Mouse (Mus musculus) forebrain, embryonic 11.5 days (tissue): ENCODE measurements around the gene Rph3al. TPM values are rescaled to one million over a fixed set of nuclear protein-coding genes. Genes with fewer than 3 reads are reported as not detected.

Experiments
- ATAC-seq: fragments of 200-750 bp; cut with Nextera tagmentation; replicated peaks from 2 replicates; pipeline ENCODE4 v1.8.0; 2017; ENCODE audit warnings: moderate TSS enrichment; ENCODE audit not compliant: low FRiP score
- DNase-seq: peaks from one replicate; pipeline ENCODE4 v3.0.0-alpha.2; 2017; ENCODE audit warnings: low spot score
- H3K27ac ChIP-seq: fragments of 300-500 bp; sonication (generic); 2 replicates; pipeline ENCODE4 v1.5.1; 2014; ENCODE audit warnings: low read depth, low read length
- H3K27me3 ChIP-seq: fragments of 300-500 bp; sonication (generic); 2 replicates; pipeline ENCODE4 v1.6.1; 2014; ENCODE audit warnings: mild to moderate bottlenecking, low read length, mixed read lengths; ENCODE audit not compliant: control insufficient read depth, insufficient read depth
- H3K36me3 ChIP-seq: fragments of 300-500 bp; sonication (generic); 2 replicates; pipeline ENCODE4 v1.6.1; 2014; ENCODE audit warnings: mild to moderate bottlenecking, low read length, moderate library complexity, mixed read lengths; ENCODE audit not compliant: control insufficient read depth, insufficient read depth
- H3K4me1 ChIP-seq: fragments of 300-500 bp; sonication (generic); replicated peaks from 2 replicates; pipeline ENCODE4 v1.6.1; 2014; ENCODE audit warnings: low read length, mixed read lengths; ENCODE audit not compliant: control insufficient read depth, insufficient read depth
- H3K4me2 ChIP-seq: fragments of 300-500 bp; sonication (generic); 2 replicates; pipeline ENCODE4 v1.6.1; 2014; ENCODE audit warnings: low read depth, mild to moderate bottlenecking, low read length, moderate library complexity, mixed read lengths; ENCODE audit not compliant: severe bottlenecking
- H3K4me3 ChIP-seq: fragments of 300-500 bp; sonication (generic); 2 replicates; pipeline ENCODE4 v1.5.1; 2014; ENCODE audit warnings: low read depth, low read length
- H3K9ac ChIP-seq: fragments of 300-500 bp; sonication (generic); 2 replicates; pipeline ENCODE4 v1.6.1; 2014; ENCODE audit warnings: low read length
- H3K9me3 ChIP-seq: fragments of 300-500 bp; sonication (generic); 2 replicates; pipeline ENCODE4 v1.6.1; 2016; ENCODE audit warnings: low read length, mixed read lengths; ENCODE audit not compliant: control insufficient read depth
- WGBS: fragments of 180-500 bp; shearing (Covaris S2); extraction: QIAGEN DNeasy Blood & Tissue Kit; methylation state at CpG from one replicate; pipeline ENCODE4 v1.1.7; 2014; 5-methylcytosine and 5-hydroxymethylcytosine counted together
- polyA plus RNA-seq: library from polyadenylated mRNA; unstranded; fragments of >200 nt; fragmentation: Nextera tagmentation; extraction: Ambion mirVana; gene quantifications from 2 replicates; pipeline ENCODE4 v1.2.1, GENCODE M21; 2014

The Rph3al gene
- polyA plus RNA-seq, 1 experiment from 2014 or later, result 2.5 TPM

DNA sequence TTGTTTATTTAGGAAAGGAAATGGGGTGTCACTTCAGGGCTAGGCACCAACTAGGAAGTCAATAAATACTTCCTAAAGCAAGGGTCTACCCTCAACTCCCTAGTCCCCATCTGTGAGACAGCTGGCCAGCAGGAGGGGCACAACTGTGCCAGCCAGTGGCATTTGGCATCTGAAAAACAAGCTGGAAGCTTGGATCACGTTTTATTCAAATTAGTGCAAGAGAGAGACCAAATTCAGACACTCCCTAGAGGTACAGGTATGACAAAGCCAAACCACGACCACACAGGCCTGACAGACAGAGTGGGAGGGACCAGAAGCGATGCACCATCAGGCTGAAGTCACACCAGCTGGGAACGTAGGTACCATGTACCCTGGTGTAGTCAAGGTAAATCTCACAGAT lies 71.4 kb downstream of the Rph3al start:
- no peaks in the 10 kb centered on the region for H3K9me3 ChIP-seq
- no peaks in the 10 kb centered on the region for H3K27me3 ChIP-seq
- H3K9ac ChIP-seq, result no peak overlapping the region
- no peak overlapping the region for H3K4me3 ChIP-seq
- DNase-seq (no peak), ATAC-seq (no peak)
- 78% methylated on average over 4 of the region's 4 CpGs for WGBS
- no peak overlapping the region for H3K27ac ChIP-seq
- H3K4me1 ChIP-seq, result peaks cover 9% of the 10 kb centered on the region
- H3K36me3 ChIP-seq, result no peaks in the 10 kb centered on the region
- no peak overlapping the region for H3K4me2 ChIP-seq

DNA sequence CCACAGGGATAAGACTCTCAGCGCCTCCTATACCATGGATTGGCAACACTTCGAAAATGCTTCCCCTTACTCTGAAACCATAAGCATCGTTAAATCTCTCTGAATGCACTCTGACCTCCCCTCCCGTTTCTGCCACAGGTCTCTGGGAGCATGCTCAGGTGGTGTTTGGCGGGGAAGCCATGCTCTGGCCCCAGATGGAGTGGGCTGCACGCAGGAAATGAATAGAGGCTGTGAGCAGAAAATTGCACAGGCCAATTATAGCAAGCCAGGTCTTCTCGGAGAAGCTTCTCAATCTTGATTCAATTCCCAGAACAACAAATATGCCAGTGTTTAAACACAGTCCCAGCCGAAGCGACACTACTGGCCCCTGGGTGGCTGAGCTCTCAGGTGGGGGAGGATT lies 72.4 kb downstream of the Rph3al start:
- 43% methylated on average over 9 of the region's 9 CpGs for WGBS
- Histone ChIP-seq H3K27me3 (no peaks in the 10 kb centered on the region), H3K9me3 (no peaks in the 10 kb centered on the region), H3K4me3 (no peak overlapping the region), H3K4me1 (peaks cover 7% of the 10 kb centered on the region), H3K27ac (no peak overlapping the region), H3K4me2 (no peak overlapping the region), H3K36me3 (no peaks in the 10 kb centered on the region), H3K9ac (0 out of 2 replicates have a peak overlapping the region, but pooled peaks have one; percentile 2)
- no peak for ATAC-seq
- DNase-seq, result no peak

GRCm38 (mm10) chr11:75865253-75865619 lies 73.0 kb downstream of the Rph3al start:
- H3K9me3 ChIP-seq, result no peaks in the 10 kb centered on the region
- no peak overlapping the region for H3K4me3 ChIP-seq
- H3K4me2 ChIP-seq, result no peak overlapping the region
- no peak for ATAC-seq
- 0 out of 2 replicates have a peak overlapping the region, but pooled peaks have one; percentile 12 for H3K27ac ChIP-seq
- no peak overlapping the region for H3K9ac ChIP-seq
- WGBS, result 41% methylated on average over 7 of the region's 7 CpGs
- no peaks in the 10 kb centered on the region for H3K27me3 ChIP-seq
- H3K36me3 ChIP-seq, result no peaks in the 10 kb centered on the region
- H3K4me1 ChIP-seq, result peaks cover 3% of the 10 kb centered on the region
- no peak for DNase-seq

- H3K9ac ChIP-seq, result no peak overlapping the region
- ATAC-seq, result no peak
- H3K36me3 ChIP-seq, result no peaks in the 10 kb centered on the region
- no peak for DNase-seq
- no peak overlapping the region for H3K4me2 ChIP-seq
- H3K9me3 ChIP-seq, result no peaks in the 10 kb centered on the region
- 35% methylated on average over 4 of the region's 4 CpGs for WGBS
- H3K27me3 ChIP-seq, result no peaks in the 10 kb centered on the region
- no peak overlapping the region for H3K4me3 ChIP-seq
- 0 out of 2 replicates have a peak overlapping the region, but pooled peaks have one; percentile 12 for H3K27ac ChIP-seq
- H3K4me1 ChIP-seq, result peaks cover 1% of the 10 kb centered on the region; the same call in 1 of the 2 replicates
Measured at GRCm38 (mm10) chr11:75864529-75865252, 73.5 kb downstream of the Rph3al start.

DNA sequence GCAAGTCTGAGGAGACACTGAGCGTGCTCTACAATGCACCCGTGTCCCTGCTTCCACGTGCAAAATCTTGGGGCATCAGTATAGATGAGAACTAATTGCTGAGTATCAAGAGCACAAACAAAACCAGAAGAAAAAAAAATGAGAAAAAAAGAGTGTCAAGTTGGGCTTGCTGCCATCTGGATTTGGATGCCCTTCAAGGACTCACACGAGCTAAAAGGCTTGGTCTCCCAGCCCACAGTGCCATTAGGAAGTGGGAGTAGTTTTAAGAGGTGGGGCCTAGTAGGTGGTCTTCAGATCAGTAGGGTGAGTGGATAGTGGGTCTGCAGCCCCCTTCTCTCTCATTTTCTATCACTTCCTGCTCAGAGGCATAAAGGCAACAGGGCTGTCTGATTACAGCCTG lies 75.8 kb downstream of the Rph3al start:
- Histone ChIP-seq H3K4me2 (no peak overlapping the region), H3K27me3 (no peaks in the 10 kb centered on the region), H3K4me3 (no peak overlapping the region), H3K27ac (no peak overlapping the region), H3K9ac (no peak overlapping the region), H3K4me1 (peaks cover 1% of the 10 kb centered on the region; the same call in 1 of the 2 replicates), H3K9me3 (no peaks in the 10 kb centered on the region), H3K36me3 (no peaks in the 10 kb centered on the region)
- DNase-seq (no peak), ATAC-seq (no peak)
- 88% methylated on average over 4 of the region's 4 CpGs for WGBS

GRCm38 (mm10) chr11:75861653-75862052 lies 76.6 kb downstream of the Rph3al start:
- H3K27ac ChIP-seq, result no peak overlapping the region
- WGBS, result 66% methylated on average over 4 of the region's 4 CpGs
- H3K4me2 ChIP-seq, result no peak overlapping the region
- H3K9ac ChIP-seq, result no peak overlapping the region
- ATAC-seq (no peak), DNase-seq (no peak)
- H3K36me3 ChIP-seq, result no peaks in the 10 kb centered on the region
- no peak overlapping the region for H3K4me3 ChIP-seq
- H3K27me3 ChIP-seq, result no peaks in the 10 kb centered on the region
- H3K4me1 ChIP-seq, result peaks cover 1% of the 10 kb centered on the region; the same call in 1 of the 2 replicates
- no peaks in the 10 kb centered on the region for H3K9me3 ChIP-seq

- no peaks in the 10 kb centered on the region for H3K9me3 ChIP-seq
- H3K4me2 ChIP-seq, result no peak overlapping the region
- H3K9ac ChIP-seq, result no peak overlapping the region
- H3K36me3 ChIP-seq, result no peaks in the 10 kb centered on the region
- H3K4me1 ChIP-seq, result peaks cover 1% of the 10 kb centered on the region; the same call in 1 of the 2 replicates
- H3K27ac ChIP-seq, result no peak overlapping the region
- H3K4me3 ChIP-seq, result no peak overlapping the region
- no peaks in the 10 kb centered on the region for H3K27me3 ChIP-seq
- WGBS, result 65% methylated on average over 14 of the region's 14 CpGs
- DNase-seq (no peak), ATAC-seq (no peak)
Measured at GRCm38 (mm10) chr11:75861213-75861612, 77.0 kb downstream of the Rph3al start.

- no peak overlapping the region for H3K4me2 ChIP-seq
- no peak overlapping the region for H3K9ac ChIP-seq
- no peak overlapping the region for H3K4me3 ChIP-seq
- no peaks in the 10 kb centered on the region for H3K36me3 ChIP-seq
- no peaks in the 10 kb centered on the region; the same call in 1 of the 2 replicates for H3K4me1 ChIP-seq
- DNase-seq (no peak), ATAC-seq (no peak)
- WGBS, result 84% methylated on average over 8 of the region's 8 CpGs
- H3K27me3 ChIP-seq, result no peaks in the 10 kb centered on the region
- no peaks in the 10 kb centered on the region for H3K9me3 ChIP-seq
- no peak overlapping the region for H3K27ac ChIP-seq
Measured at GRCm38 (mm10) chr11:75859460-75859859, 78.8 kb downstream of the Rph3al start.

GRCm38 (mm10) chr11:75858975-75859374 lies 79.3 kb downstream of the Rph3al start:
- WGBS, result 91% methylated on average over 2 of the region's 2 CpGs
- no peaks in the 10 kb centered on the region for H3K4me1 ChIP-seq
- H3K4me3 ChIP-seq, result no peak overlapping the region
- DNase-seq, result no peak
- no peak for ATAC-seq
- H3K4me2 ChIP-seq, result no peak overlapping the region
- H3K27me3 ChIP-seq, result no peaks in the 10 kb centered on the region
- no peak overlapping the region for H3K27ac ChIP-seq
- H3K9me3 ChIP-seq, result no peaks in the 10 kb centered on the region
- no peak overlapping the region for H3K9ac ChIP-seq
- no peaks in the 10 kb centered on the region for H3K36me3 ChIP-seq
